Mouse (Mus musculus): ENCODE measurements around the gene Tmsb10.

The Tmsb10 gene

GRCm38 (mm10) chr6:72958662-72959071 lies at the start of gene Tmsb10:
Tmsb10 (minus strand) TSS chr6:72958748.
- DNase-seq, result no peak

- DNase-seq, result no peak
Observed at GRCm38 (mm10) chr6:73003601-73004000, 45.1 kb upstream of the Tmsb10 start.

GRCm38 (mm10) chr6:73002391-73002790 lies 43.8 kb upstream of the Tmsb10 start:
- no peak for DNase-seq

- no peak for DNase-seq
Observed at GRCm38 (mm10) chr6:72998809-72999208, 40.3 kb upstream of the Tmsb10 start.

- no peak for DNase-seq
Observed at GRCm38 (mm10) chr6:72993688-72994082, 35.1 kb upstream of the Tmsb10 start.

GRCm38 (mm10) chr6:72993054-72993687 lies 34.6 kb upstream of the Tmsb10 start:
- DNase-seq, result no peak

- DNase-seq, result no peak
Observed at GRCm38 (mm10) chr6:72990206-72990605, 31.7 kb upstream of the Tmsb10 start.

- DNase-seq, result peak; percentile 66
Observed at GRCm38 (mm10) chr6:72989028-72989736, 30.6 kb upstream of the Tmsb10 start.

- no peak for DNase-seq
Observed at GRCm38 (mm10) chr6:72982506-72982905, 24.0 kb upstream of the Tmsb10 start.

GRCm38 (mm10) chr6:72981851-72982250 lies 23.3 kb upstream of the Tmsb10 start:
- DNase-seq, result no peak

GRCm38 (mm10) chr6:72981124-72981651 lies 22.6 kb upstream of the Tmsb10 start:
- DNase-seq, result no peak

GRCm38 (mm10) chr6:72976866-72977265 lies 18.3 kb upstream of the Tmsb10 start:
- DNase-seq, result no peak

- DNase-seq, result no peak
Observed at GRCm38 (mm10) chr6:72971074-72971473, 12.5 kb upstream of the Tmsb10 start.

- no peak for DNase-seq
Observed at GRCm38 (mm10) chr6:72969787-72970186, 11.2 kb upstream of the Tmsb10 start.

GRCm38 (mm10) chr6:72965199-72965598 lies 6.7 kb upstream of the Tmsb10 start:
- DNase-seq, result no peak

GRCm38 (mm10) chr6:72962281-72962741 lies 3.8 kb upstream of the Tmsb10 start:
- DNase-seq, result no peak

- no peak for DNase-seq
Observed at GRCm38 (mm10) chr6:72961603-72962002, 3.1 kb upstream of the Tmsb10 start.

GRCm38 (mm10) chr6:72960675-72961074 lies 2.1 kb upstream of the Tmsb10 start:
- no peak for DNase-seq

- DNase-seq, result peak; percentile 24
Observed at GRCm38 (mm10) chr6:72959175-72959574, 627 bp upstream of the Tmsb10 start.

- DNase-seq, result peak; percentile 89
Observed at GRCm38 (mm10) chr6:72957676-72958641, 589 bp downstream of the Tmsb10 start.

- DNase-seq, result peak; percentile 34
Observed at GRCm38 (mm10) chr6:72957093-72957435, 1.5 kb downstream of the Tmsb10 start.

- DNase-seq, result peak; percentile 82
Observed at GRCm38 (mm10) chr6:72956199-72957092, 2.1 kb downstream of the Tmsb10 start.
